ENCODE assay signal across 18 mouse cellular contexts in genomic region chr16:33785092-33785704, GRCm38 (mm10). TPM values are rescaled to one million over a fixed set of nuclear protein-coding genes. Genes with fewer than 3 reads are reported as not detected.
DNase-seq lines count a peak whose midpoint lies in the region; ATAC-seq and TF ChIP-seq lines count a peak whose summit lies in the region.
"Had no signal": no experiment of that assay in that cellular context is flagged by ENCODE, and none has a peak within 500 bp of the region (broad histone marks: within the 10 kb centered on the region; RNA-seq: fewer than 3 reads in every experiment).

No protein-coding gene starts in this region.

- H3K4me2 ChIP-seq in liver, postnatal 0 days (ENCODE audit: low read depth, low read length) = no peak overlapping the region
- H3K4me2 ChIP-seq in stomach, postnatal 0 days (replicated peaks; ENCODE audit: low read depth) = no peak overlapping the region
- H3K4me2 ChIP-seq: heart, embryonic 15.5 days; hindbrain, embryonic 12.5 days; neural tube, embryonic 12.5 days had no signal

- ATAC-seq in inflammation-experienced regulatory T-cells, adult 6 months = peak; percentile 71
- ATAC-seq in liver, postnatal 0 days = peak; percentile 48; the same call in 1 of the 2 replicates
- ATAC-seq in stomach, postnatal 0 days (ENCODE audit: low FRiP score, low TSS enrichment) = peak; percentile 31; the same call in 1 of the 2 replicates

- peaks cover 3% of the 10 kb centered on the region; the same call in 1 of the 2 replicates for H3K4me1 ChIP-seq in spleen, adult 2 months (ENCODE audit: control insufficient read depth, insufficient read depth, insufficient read length)
- H3K4me1 ChIP-seq in liver, postnatal 0 days (ENCODE audit: insufficient read depth) = peaks cover 16% of the 10 kb centered on the region
- no peaks in the 10 kb centered on the region for H3K4me1 ChIP-seq in stomach, postnatal 0 days (replicated peaks; ENCODE audit: control insufficient read depth, insufficient read depth)
- peaks cover 6% of the 10 kb centered on the region for H3K4me1 ChIP-seq in forebrain, embryonic 10.5 days
- H3K4me1 ChIP-seq: hindbrain, embryonic 12.5 days; neural tube, embryonic 12.5 days had no signal

- no peak for TF ChIP-seq CTCF in spleen, adult 2 months (IDR thresholded peaks at IDR 0.05; ENCODE audit: extremely low read depth, insufficient read depth, insufficient read length, insufficient replicate concordance)
- TF ChIP-seq CTCF in liver, postnatal 0 days (IDR thresholded peaks at IDR 0.05; ENCODE audit: low read depth) = no peak
- no peak for TF ChIP-seq CTCF in stomach, postnatal 0 days (IDR thresholded peaks at IDR 0.05; ENCODE audit: low read depth)

- peak overlapping the region; percentile 2; the same call in 1 of the 2 replicates for H3K27ac ChIP-seq in spleen, adult 2 months (ENCODE audit: insufficient read depth, low read length)
- H3K27ac ChIP-seq in liver, postnatal 0 days (ENCODE audit: low read depth) = peak overlapping the region; percentile 66
- 0 out of 2 replicates have a peak overlapping the region, but pooled peaks have one; percentile 13 for H3K27ac ChIP-seq in stomach, postnatal 0 days (replicated peaks)
- H3K27ac ChIP-seq in forebrain, embryonic 10.5 days = no peak overlapping the region
- H3K27ac ChIP-seq: heart, embryonic 15.5 days; hindbrain, embryonic 12.5 days; macrophage; neural tube, embryonic 12.5 days had no signal

- no peak overlapping the region for H3K4me3 ChIP-seq in spleen, adult 2 months (ENCODE audit: extremely low read depth, insufficient read depth, insufficient read length)
- H3K4me3 ChIP-seq in liver, postnatal 0 days (ENCODE audit: low read depth, low read length) = no peak overlapping the region
- H3K4me3 ChIP-seq in stomach, postnatal 0 days (ENCODE audit: low read depth, low read length) = no peak overlapping the region
- no peak overlapping the region for H3K4me3 ChIP-seq in forebrain, embryonic 10.5 days
- H3K4me3 ChIP-seq: heart, embryonic 15.5 days; hindbrain, embryonic 12.5 days; neural tube, embryonic 12.5 days had no signal

- WGBS in spleen, adult 2 months = 22% methylated on average over 8 of the region's 8 CpGs
- 36% methylated on average over 8 of the region's 8 CpGs for WGBS in liver, postnatal 0 days (ENCODE audit: insufficient replicate concordance)
- WGBS in stomach, postnatal 0 days = 55% methylated on average over 8 of the region's 8 CpGs
- 81% methylated on average over 8 of the region's 8 CpGs for WGBS in forebrain, embryonic 10.5 days

- H3K9me3 ChIP-seq in liver, postnatal 0 days (ENCODE audit: low read length) = no peaks in the 10 kb centered on the region
- H3K9me3 ChIP-seq in stomach, postnatal 0 days (ENCODE audit: control insufficient read depth, low read length) = no peaks in the 10 kb centered on the region
- no peaks in the 10 kb centered on the region for H3K9me3 ChIP-seq in forebrain, embryonic 10.5 days
- H3K9me3 ChIP-seq: heart, embryonic 15.5 days; hindbrain, embryonic 12.5 days; neural tube, embryonic 12.5 days had no signal

- peak; percentile 94 for TF ChIP-seq EP300 in liver, postnatal 0 days (IDR thresholded peaks at IDR 0.05; ENCODE audit: low read depth)
- no peak for TF ChIP-seq EP300 in stomach, postnatal 0 days (optimal IDR thresholded peaks at IDR 0.05)

- DNase-seq in spleen, adult 2 months (ENCODE audit: low read depth in 1 of 2, low spot score in 2 of 2) = no peak
- no peak for DNase-seq in spleen, adult 12 weeks (ENCODE audit: low spot score)
- DNase-seq in liver, postnatal 0 days = no peak
- peak; percentile 24 for DNase-seq in stomach, postnatal 0 days (ENCODE audit: low spot score)
- DNase-seq in forebrain, embryonic 10.5 days (ENCODE audit: extremely low spot score, low spot score) = no peak
- no peak for DNase-seq in gastrocnemius, postnatal 4 days (ENCODE audit: low spot score in 2 of 2)
- DNase-seq in urinary bladder, postnatal 14 days (ENCODE audit: low spot score) = no peak
- DNase-seq: cerebellum, adult 11-12 months; cerebellum, postnatal 36 days; kidney, adult 9 months; lung, adult 2 months had no signal

- no peaks in the 10 kb centered on the region for H3K36me3 ChIP-seq in spleen, adult 2 months (ENCODE audit: control insufficient read depth, insufficient read depth, low read length)
- no peaks in the 10 kb centered on the region for H3K36me3 ChIP-seq in liver, postnatal 0 days (replicated peaks; ENCODE audit: insufficient read depth, low read length)
- no peaks in the 10 kb centered on the region for H3K36me3 ChIP-seq in stomach, postnatal 0 days (ENCODE audit: control insufficient read depth, insufficient read depth, low read length)
- no peaks in the 10 kb centered on the region for H3K36me3 ChIP-seq in forebrain, embryonic 10.5 days (replicated peaks)
- H3K36me3 ChIP-seq: heart, embryonic 15.5 days; hindbrain, embryonic 12.5 days; neural tube, embryonic 12.5 days had no signal

- no peak for TF ChIP-seq POLR2A in spleen, adult 2 months (IDR thresholded peaks at IDR 0.05; ENCODE audit: low read depth, low read length)

- H3K9ac ChIP-seq in liver, postnatal 0 days (replicated peaks) = no peak overlapping the region
- H3K9ac ChIP-seq in stomach, postnatal 0 days (ENCODE audit: low read length) = no peak overlapping the region
- H3K9ac ChIP-seq: heart, embryonic 15.5 days; hindbrain, embryonic 12.5 days; neural tube, embryonic 12.5 days had no signal

- no peaks in the 10 kb centered on the region for H3K27me3 ChIP-seq in spleen, adult 2 months (ENCODE audit: control insufficient read depth, insufficient read depth, low read length)
- no peaks in the 10 kb centered on the region for H3K27me3 ChIP-seq in liver, postnatal 0 days (ENCODE audit: insufficient read depth, low read length)
- no peaks in the 10 kb centered on the region for H3K27me3 ChIP-seq in stomach, postnatal 0 days (ENCODE audit: control insufficient read depth, insufficient read depth, low read length)
- no peaks in the 10 kb centered on the region for H3K27me3 ChIP-seq in forebrain, embryonic 10.5 days (ENCODE audit: poor library complexity, severe bottlenecking)
- H3K27me3 ChIP-seq: heart, embryonic 15.5 days; hindbrain, embryonic 12.5 days; neural tube, embryonic 12.5 days had no signal

RNA-seq across cellular contexts. Expression of gene Muc13, which starts 8.6 kb away (rescaled TPM):
- polyA plus RNA-seq in spleen, adult 2 months (2012; rRNA removed) = 2.6 and 2.8 TPM in 2 replicates
- under 1 TPM in 1 of 3 experiments, not detected in 2; 0.78 TPM for polyA plus RNA-seq in inflammation-experienced regulatory T-cells, adult 6 months (2017; shearing (Covaris generic))
- polyA plus RNA-seq in liver, postnatal 0 days (2015; fragmentation: Nextera tagmentation; extraction: Ambion mirVana) = 1.2 TPM in 2 replicates
- 8.7 and 10.6 TPM in 2 replicates for polyA plus RNA-seq in stomach, postnatal 0 days (2015; fragmentation: Nextera tagmentation; extraction: Ambion mirVana)
- 0.24 and 0.38 TPM in 2 replicates for polyA plus RNA-seq in forebrain, embryonic 10.5 days (2016; fragmentation: Nextera tagmentation; extraction: Ambion mirVana)
- total RNA-seq in gastrocnemius, postnatal 4 days (2021) = under 1 TPM; 0.10 to 0.16 TPM
- total RNA-seq: layer of hippocampus, postnatal 25 days had no signal
- polyA plus RNA-seq: midbrain, postnatal 0 days had no signal

RNA-seq across cellular contexts. Expression of gene Itgb5, which starts 44.3 kb away (rescaled TPM):
- polyA plus RNA-seq in spleen, adult 2 months (2012; rRNA removed) = 31.2 and 36.4 TPM in 2 replicates
- polyA plus RNA-seq in inflammation-experienced regulatory T-cells, adult 6 months (2017; shearing (Covaris generic)) = 1 to 10 TPM; 1.3 to 2.8 (median 1.7) TPM
- polyA plus RNA-seq in liver, postnatal 0 days (2015; fragmentation: Nextera tagmentation; extraction: Ambion mirVana) = 16.1 and 19.2 TPM in 2 replicates
- 26.0 and 29.9 TPM in 2 replicates for polyA plus RNA-seq in stomach, postnatal 0 days (2015; fragmentation: Nextera tagmentation; extraction: Ambion mirVana)
- polyA plus RNA-seq in forebrain, embryonic 10.5 days (2016; fragmentation: Nextera tagmentation; extraction: Ambion mirVana) = 10.6 and 14.3 TPM in 2 replicates
- total RNA-seq in gastrocnemius, postnatal 4 days (2021) = 10 to 100 TPM; 50.2 to 56.0 TPM
